Mouse (Mus musculus) G1E-ER4 (cell line): Measurements from ENCODE around the gene Tas2r119. TPM values are rescaled to one million over a fixed set of nuclear protein-coding genes. Genes with fewer than 3 reads are reported as not detected.

Experiments used
- GATA1 ChIP-seq: IDR thresholded peaks from one replicate; pipeline ENCODE4 v1.8.0; 2012; ENCODE audit warnings: low read length, inconsistent platforms
- polyA plus RNA-seq: library from polyadenylated mRNA; stranded (reverse); fragments of >175 nt; gene quantifications from 2 replicates; pipeline ENCODE4 v1.2.3, GENCODE M21; 2012

The Tas2r119 gene
- not detected in 2 replicates for polyA plus RNA-seq

DNA sequence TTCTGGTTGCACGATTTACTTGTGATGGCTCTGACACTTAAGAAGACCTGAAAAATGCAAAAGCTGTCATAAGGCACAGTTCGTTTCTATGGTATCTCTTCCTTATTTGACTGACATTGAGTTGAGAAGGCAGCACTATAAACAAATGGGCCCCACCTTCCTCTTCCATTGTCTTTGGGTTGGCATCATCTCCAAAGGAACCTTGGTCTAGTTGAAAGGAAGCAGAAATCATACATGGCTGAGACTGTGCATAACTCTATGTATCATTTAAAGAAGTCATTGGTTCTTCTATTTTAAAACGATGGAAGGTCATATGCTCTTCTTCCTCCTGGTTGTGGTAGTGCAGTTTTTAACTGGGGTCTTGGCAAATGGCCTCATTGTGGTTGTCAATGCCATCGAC lies at the start of gene Tas2r119:
Gene Tas2r119, plus strand, starts transcription at position 301 of the 400 bp plus-strand sequence.
- TF ChIP-seq GATA1: no peak

DNA sequence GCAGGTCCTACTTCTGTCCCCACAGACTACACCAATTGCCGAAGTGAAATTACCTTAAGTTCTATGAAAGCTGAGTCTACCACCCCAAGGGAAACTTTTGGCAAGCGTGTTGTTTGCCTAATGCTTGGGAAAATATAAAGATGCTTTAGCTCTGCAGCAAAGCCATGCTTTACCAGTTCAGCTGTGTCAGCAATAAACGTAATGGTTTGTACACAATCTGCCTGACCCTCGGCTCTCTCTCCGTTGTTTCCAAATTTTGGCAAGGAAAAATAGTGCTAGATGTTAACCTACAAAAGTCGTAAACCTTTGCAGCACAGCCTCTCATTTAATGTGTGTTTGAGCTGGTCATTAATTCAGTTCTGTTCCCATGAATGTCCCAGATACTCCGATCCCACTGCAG lies 44.8 kb upstream of the Tas2r119 start:
- TF ChIP-seq GATA1: no peak

GRCm38 (mm10) chr15:32141657-32142056 lies 35.4 kb upstream of the Tas2r119 start:
- no peak for TF ChIP-seq GATA1

DNA sequence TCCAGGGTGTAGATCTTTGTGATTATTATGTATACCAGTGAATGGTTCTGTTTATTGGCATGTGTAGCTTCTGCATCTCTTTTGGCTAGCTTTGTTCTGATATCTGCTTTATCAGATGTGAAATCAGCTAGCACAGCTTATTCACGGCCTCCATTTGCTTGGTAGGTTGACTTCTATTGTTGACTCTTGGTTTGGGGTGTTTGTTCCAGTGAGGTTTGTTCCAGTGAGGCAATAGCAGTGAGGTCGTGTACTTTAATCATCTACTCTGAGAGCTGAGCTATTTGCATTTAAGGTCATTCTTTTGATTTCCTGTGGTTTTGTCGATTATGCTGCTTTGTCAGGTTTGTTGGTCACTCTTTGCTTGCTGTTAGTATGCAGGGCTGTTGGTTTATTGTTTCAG lies 32.8 kb upstream of the Tas2r119 start:
- no peak for TF ChIP-seq GATA1

DNA sequence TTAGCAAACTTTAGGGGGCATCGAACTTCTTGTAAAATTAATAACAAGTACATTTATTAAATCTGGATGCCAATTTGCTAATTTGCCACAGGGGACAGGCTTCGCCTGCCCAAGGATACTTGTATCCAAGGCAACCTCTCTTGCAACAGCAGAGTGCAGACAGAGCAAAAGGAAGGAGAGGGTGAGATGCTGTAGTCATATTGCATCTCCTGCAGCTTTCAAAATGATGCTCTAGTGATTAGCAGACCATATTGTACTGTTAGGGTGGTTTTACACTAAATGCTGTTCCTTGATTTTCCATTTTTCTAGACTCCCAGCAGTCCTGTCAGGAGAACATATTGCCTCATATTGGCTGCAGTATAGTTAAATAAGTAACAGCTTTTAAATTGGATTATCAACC lies 23.7 kb upstream of the Tas2r119 start:
- TF ChIP-seq GATA1: no peak

DNA sequence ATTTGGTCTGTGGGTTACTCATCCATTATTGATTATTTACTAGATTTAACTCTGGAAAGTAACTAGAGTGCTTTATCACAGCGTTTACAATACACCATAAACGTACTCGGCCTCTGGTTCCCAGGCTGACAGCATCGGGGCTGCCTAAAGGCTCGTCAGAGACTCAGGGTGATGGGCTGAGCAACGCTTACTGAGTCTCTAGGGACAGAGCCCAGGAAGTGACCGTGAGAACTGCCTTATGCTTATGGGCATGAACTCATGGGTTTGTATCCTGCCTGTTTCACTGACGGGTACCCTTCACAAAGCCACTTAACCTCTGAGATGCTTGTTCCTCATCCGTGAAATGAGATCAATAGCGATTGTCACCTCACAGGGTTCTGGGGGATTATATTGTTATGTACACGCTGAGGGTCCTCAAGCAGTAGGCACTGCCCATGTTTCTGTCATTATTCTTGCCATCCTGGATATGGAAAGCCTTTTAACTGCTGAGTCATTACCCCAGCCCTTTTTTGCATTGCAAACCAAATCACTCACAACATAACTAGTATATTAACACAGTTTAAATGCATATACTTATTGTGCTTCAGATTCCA lies 23.1 kb upstream of the Tas2r119 start:
- no peak for TF ChIP-seq GATA1

DNA sequence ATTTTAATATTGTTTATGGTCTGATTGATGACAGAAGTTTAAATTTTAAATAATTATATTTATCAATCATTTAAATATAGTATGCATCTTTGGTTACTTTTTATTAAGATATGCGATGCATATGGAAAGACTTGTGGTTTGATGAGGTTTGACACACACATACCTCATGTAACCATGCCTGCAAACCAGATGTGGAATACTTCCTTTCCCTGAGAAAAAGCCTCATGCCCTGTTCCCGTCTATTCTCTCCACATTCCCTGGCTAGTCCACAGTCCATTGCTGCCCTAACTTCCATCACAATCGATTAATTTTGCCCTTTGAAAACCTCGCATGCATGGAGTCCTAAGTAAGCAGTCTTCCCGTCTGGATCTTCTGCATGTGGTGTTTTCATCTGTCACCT lies 21.0 kb upstream of the Tas2r119 start:
- no peak for TF ChIP-seq GATA1

DNA sequence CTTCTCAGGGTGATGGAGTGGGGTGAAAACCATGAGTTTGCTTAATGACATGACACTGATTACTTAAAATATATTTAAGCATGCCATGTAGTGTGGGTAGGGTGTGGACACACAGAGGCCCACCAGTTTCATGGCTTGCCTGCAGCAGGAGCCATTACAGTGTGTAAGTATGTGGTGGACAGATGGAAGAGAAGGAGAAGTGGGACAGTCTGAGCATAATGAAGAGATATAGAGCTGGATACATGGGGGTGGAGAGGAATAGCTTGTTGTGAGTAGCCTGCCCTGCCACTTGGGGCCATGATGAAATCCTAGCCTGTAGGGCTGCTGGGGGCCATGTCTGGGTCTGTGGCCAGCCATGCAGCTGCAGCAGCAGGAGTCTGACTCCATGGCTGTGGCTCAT lies 16.8 kb upstream of the Tas2r119 start:
- no peak for TF ChIP-seq GATA1

GRCm38 (mm10) chr15:32171764-32172163 lies 5.3 kb upstream of the Tas2r119 start:
- TF ChIP-seq GATA1: no peak

GRCm38 (mm10) chr15:32172175-32172987 lies 4.7 kb upstream of the Tas2r119 start:
- TF ChIP-seq GATA1: no peak

GRCm38 (mm10) chr15:32172988-32173329 lies 4.1 kb upstream of the Tas2r119 start:
- no peak for TF ChIP-seq GATA1

- TF ChIP-seq GATA1: no peak
Observed at GRCm38 (mm10) chr15:32180010-32180725, 3.1 kb downstream of the Tas2r119 start.

- no peak for TF ChIP-seq GATA1
Observed at GRCm38 (mm10) chr15:32182026-32182425, 4.9 kb downstream of the Tas2r119 start.

- TF ChIP-seq GATA1: no peak
Observed at GRCm38 (mm10) chr15:32184964-32185363, 7.9 kb downstream of the Tas2r119 start.

GRCm38 (mm10) chr15:32189879-32190278 lies 12.8 kb downstream of the Tas2r119 start:
- TF ChIP-seq GATA1: no peak

DNA sequence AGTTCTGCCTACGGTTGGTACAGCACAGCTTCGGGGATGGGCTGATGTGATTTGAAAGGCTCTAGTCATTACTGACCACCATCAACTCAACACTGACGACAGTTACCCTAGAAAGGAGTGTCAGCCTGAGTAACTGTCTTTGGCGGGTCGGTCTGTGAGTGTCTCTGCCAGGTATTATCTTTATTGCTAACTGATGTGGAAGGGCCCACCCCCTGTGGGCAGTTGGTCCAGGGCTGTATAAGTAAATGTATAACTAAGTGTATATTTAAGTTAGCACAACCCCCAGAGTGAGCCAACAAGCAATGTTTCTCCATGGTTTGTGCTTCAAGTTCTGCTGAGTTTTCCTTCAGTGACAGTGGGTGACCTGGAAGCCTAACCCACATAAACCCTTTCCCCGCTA lies 13.3 kb downstream of the Tas2r119 start:
- no peak for TF ChIP-seq GATA1

- no peak for TF ChIP-seq GATA1
Observed at GRCm38 (mm10) chr15:32192948-32193347, 15.9 kb downstream of the Tas2r119 start.

GRCm38 (mm10) chr15:32198076-32198475 lies 21.0 kb downstream of the Tas2r119 start:
- TF ChIP-seq GATA1: no peak
